Mouse (Mus musculus): Measurements from ENCODE around the gene Napa. TPM values are rescaled to one million over a fixed set of nuclear protein-coding genes. Genes with fewer than 3 reads are reported as not detected.

Napa gene
- polyA plus RNA-seq, 1 experiment from 2014 or later: 196 TPM

DNA sequence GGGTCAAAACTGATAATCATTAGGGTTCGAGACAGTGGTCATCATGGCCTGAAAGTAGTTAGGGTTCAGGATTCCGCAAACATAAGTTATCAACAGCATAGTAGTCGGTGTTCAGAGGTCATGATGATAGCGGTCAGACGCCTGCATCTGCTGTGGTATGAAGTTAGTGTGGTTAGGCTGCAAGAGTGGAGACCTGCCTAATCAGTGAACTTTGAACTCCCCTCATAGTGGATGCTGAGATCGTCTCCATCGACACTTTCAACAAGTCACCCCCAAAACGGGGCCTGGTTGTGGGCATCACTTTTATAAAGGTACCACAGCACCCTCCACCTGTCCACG, 22.0 kb downstream of the Napa start:
- Histone ChIP-seq H3K27me3 (no peaks in the 10 kb centered on the region), H3K36me3 (peaks cover 41% of the 10 kb centered on the region), H3K4me3 (replicated peaks) (peak overlapping the region; percentile 65), H3K27ac (no peak overlapping the region), H3K9me3 (no peaks in the 10 kb centered on the region), H3K4me2 (replicated peaks) (peak overlapping the region; percentile 64), H3K9ac (replicated peaks) (no peak overlapping the region; the same call in 1 of the 2 replicates), H3K4me1 (replicated peaks) (peaks cover 16% of the 10 kb centered on the region)
- 49% methylated on average over 9 of the region's 9 CpGs for WGBS
- ATAC-seq: peak; percentile 65

DNA sequence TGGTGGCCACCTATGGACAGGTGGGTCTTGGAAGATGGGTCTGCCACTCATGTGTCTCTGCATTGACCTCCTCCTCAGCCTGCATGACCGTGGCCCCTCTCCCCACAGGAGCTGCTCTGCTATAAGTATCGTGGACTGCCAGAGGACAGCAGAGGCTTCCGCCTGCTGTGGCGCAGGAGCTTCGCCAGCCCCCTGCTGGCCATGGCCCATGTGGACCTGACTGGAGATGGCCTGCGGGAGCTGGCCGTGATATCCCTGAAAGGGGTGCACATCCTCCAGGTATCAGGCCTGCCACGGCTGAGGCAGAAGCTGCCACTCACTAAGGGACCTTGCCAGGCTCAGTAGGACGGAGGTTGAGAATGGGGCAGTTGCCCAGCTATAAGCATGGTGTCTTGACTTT, 27.6 kb downstream of the Napa start:
- peaks cover 24% of the 10 kb centered on the region for H3K4me1 ChIP-seq (replicated peaks)
- H3K27me3 ChIP-seq: no peaks in the 10 kb centered on the region
- H3K4me2 ChIP-seq (replicated peaks): no peak overlapping the region
- H3K9me3 ChIP-seq: no peaks in the 10 kb centered on the region
- WGBS: 87% methylated on average over 9 of the region's 9 CpGs
- no peak overlapping the region for H3K4me3 ChIP-seq (replicated peaks)
- no peak overlapping the region for H3K27ac ChIP-seq
- no peak overlapping the region for H3K9ac ChIP-seq (replicated peaks)
- no peak for ATAC-seq
- peaks cover 30% of the 10 kb centered on the region for H3K36me3 ChIP-seq

DNA sequence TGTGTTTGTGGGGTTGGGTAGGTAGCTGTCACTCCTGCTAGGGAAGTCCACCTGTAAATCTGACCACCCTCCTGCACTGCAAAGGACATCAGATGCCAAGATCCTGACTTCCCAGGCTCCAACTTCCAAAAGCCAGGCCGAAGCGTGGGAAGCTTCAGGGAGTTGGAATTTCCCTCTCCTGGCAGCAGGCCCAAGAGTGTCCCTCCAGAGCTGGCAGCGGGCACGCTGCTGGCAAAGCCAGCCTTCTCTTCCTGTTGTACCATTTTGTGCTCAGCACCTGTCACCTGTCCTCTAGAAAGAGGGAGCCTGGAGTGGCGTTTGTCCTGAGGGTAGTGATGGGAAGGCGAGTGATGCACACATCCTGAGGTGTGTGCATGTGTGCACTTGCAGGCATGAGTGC, 30.1 kb downstream of the Napa start:
- Histone ChIP-seq H3K9ac (replicated peaks) (no peak overlapping the region), H3K4me2 (replicated peaks) (no peak overlapping the region), H3K9me3 (no peaks in the 10 kb centered on the region), H3K4me3 (replicated peaks) (no peak overlapping the region), H3K27ac (no peak overlapping the region), H3K4me1 (replicated peaks) (peaks cover 47% of the 10 kb centered on the region), H3K27me3 (no peaks in the 10 kb centered on the region), H3K36me3 (peaks cover 30% of the 10 kb centered on the region)
- WGBS: 91% methylated on average over 6 of the region's 6 CpGs
- no peak for ATAC-seq

DNA sequence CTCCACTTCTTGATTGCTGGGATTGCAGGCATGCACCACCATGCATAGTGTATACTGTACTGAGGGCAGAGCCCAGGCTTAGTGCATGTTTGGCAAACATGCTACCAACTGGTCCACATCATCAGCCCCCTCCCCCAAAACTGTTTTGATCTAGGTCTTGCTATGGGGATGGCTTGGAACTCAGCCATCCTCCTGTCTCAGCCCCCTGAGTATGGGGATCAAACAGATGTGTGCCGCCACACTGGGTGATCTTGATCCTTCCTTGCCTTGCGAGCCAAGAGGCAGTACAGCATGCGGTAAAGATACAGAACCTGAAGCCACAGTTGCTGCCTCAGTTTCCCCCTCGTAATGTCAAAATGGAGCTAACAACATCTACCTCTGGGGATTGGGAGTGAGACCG, 30.6 kb downstream of the Napa start:
- Histone ChIP-seq H3K4me1 (replicated peaks) (peaks cover 52% of the 10 kb centered on the region), H3K9me3 (no peaks in the 10 kb centered on the region), H3K27ac (peak overlapping the region; percentile 80; the same call in 1 of the 2 replicates), H3K4me3 (replicated peaks) (peak overlapping the region; percentile 62), H3K36me3 (peaks cover 27% of the 10 kb centered on the region), H3K4me2 (replicated peaks) (peak overlapping the region; percentile 74), H3K9ac (replicated peaks) (peak overlapping the region; percentile 83), H3K27me3 (no peaks in the 10 kb centered on the region)
- no peak for ATAC-seq
- WGBS: 66% methylated on average over 5 of the region's 5 CpGs

DNA sequence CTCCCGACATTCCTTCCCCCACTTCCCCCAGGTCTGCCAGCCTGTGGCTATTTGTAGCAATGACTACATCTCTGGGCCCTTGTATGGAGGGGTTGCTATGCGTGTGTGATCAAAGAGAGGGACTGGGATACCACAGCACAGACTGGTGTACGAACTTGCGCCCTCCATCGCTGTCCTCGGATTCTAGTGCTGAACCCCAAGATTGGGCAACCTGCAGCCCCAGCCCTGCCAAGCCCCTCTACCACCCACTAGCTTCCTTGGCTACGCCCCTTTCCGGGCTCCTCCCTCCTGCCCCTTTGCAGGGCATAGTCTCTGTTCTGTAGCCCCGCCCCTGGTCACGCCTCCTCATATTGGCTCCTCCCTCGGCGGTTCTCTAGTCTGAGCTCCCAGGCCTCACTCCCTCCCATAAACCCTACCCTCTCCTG, 31.2 kb downstream of the Napa start, which contains the start of gene Slc8a2:
Slc8a2 (plus strand) TSS at position 406 of the 425 bp plus-strand sequence.
- Histone ChIP-seq H3K27ac (peak within 1 kb of the TSS; percentile 80), H3K9ac (replicated peaks) (peak within 1 kb of the TSS; percentile 83), H3K4me1 (replicated peaks) (peaks cover 57% of the 10 kb centered on the region), H3K9me3 (no peaks in the 10 kb centered on the region), H3K36me3 (peaks cover 21% of the 10 kb centered on the region), H3K4me2 (replicated peaks) (peak within 1 kb of the TSS; percentile 74), H3K4me3 (replicated peaks) (peak within 1 kb of the TSS; percentile 62), H3K27me3 (no peaks in the 10 kb centered on the region)
- WGBS: 2% methylated on average over 12 of the region's 12 CpGs
- ATAC-seq: no peak; the same call in 1 of the 2 replicates

DNA sequence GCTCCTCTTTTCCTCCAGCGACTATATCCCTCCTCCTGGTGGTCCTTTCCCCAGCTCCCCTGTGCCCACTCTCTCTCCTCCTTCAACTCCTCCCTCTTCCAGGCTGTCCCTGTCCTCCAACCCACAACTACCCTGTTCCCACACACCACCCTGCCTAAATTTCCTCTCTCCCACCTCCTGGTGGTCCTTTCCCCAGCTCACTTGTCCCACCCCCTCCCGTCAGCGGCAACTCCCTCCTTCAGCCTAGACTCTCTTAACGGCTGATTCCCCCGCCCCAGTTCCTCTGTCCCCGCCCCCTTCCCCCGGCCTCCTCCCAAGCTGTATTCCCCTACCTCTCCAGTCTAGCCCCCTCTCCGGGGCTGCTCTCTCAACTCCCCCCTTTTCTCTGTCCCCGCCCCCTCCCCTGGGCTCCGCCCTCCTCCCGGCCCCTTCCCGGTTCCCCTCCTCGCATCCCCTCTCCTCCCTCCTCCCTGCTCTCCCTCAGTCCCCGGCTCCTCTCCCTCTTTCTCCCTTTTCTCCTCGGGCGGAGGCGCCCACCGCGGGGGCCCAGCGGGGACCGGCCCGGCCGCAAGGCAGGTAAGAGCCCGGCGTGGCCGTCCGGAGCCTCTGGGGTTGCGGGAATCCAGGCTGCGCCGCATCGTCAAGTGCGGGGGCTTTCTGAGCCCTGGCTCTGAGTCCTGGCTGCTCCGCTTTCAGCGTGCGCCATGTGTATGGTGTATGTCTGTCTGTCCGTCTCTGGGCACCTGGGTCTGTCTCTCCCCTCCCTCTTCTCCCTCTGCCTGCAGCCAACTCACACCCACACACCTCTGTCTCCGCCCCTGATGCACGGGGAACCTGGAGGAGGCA, 31.8 kb downstream of the Napa start:
- H3K9me3 ChIP-seq: no peaks in the 10 kb centered on the region
- peak; percentile 81 for ATAC-seq
- H3K36me3 ChIP-seq: peaks cover 15% of the 10 kb centered on the region
- no peaks in the 10 kb centered on the region for H3K27me3 ChIP-seq
- WGBS: 1% methylated on average over 32 of the region's 38 CpGs
- H3K4me2 ChIP-seq (replicated peaks): peak overlapping the region; percentile 74
- peak overlapping the region; percentile 83 for H3K9ac ChIP-seq (replicated peaks)
- H3K4me1 ChIP-seq (replicated peaks): peaks cover 64% of the 10 kb centered on the region
- peak overlapping the region; percentile 80 for H3K27ac ChIP-seq
- H3K4me3 ChIP-seq (replicated peaks): peak overlapping the region; percentile 62

DNA sequence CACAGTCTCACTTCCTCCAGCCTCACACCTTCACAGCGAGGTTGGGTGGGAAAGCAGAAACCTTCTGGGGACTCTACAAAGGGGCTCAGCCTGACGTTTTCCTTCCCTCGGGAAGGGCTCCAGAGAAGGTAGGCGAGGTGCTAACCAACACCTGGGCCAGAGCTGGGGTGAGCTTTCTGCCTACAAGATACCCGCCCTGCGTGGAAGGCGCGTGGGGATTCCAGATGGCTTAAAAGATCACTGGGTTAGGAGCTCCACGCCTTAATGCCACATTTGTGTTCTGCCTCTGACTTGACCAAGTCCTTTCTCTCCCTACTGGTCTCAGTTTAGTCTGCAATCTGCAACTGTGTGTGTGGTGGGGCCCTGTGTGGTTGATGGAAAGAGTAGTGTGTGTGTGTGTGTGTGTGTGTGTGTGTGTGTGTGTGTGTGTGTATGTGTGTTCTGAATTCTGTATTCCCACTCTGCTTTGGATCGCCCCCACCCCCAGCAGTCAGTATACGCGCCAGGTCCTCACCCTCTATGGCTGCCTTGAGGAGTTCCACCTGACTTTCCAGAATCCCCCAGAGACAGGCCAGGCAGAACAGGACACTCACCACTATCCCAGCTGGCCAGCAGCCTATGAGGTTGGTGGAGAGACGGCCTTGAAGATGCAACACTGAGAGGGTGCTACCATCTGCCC, 32.8 kb downstream of the Napa start:
- ATAC-seq: no peak
- H3K4me1 ChIP-seq (replicated peaks): peaks cover 74% of the 10 kb centered on the region
- 44% methylated on average over 13 of the region's 13 CpGs for WGBS

DNA sequence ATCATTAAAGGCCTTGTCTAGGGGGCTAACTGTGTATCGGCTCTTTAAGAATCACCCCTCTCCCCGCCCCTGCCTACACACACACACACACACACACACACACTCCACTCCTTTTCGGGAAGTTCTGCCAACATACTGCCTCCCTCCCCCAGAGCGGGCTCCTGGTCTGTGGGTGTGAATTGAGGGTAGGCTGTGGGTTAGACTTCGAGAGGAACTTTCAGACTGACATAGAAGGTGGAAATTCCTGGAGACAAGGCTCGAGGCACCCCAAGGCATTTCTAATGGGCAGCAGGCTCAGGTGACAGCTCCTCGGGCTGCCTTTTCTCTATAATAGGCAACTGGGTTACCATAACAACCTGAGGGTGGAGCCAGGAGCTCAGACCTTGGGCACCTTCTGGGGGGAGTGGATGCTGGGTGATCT, 33.9 kb downstream of the Napa start:
- Histone ChIP-seq H3K9ac (replicated peaks) (peak overlapping the region; percentile 83), H3K4me2 (replicated peaks) (peak overlapping the region; percentile 74)

More for the DNA sequence above, 32.8 kb downstream of the Napa start:
- Histone ChIP-seq H3K4me2 (replicated peaks) (peak overlapping the region; percentile 74), H3K9me3 (no peaks in the 10 kb centered on the region), H3K4me3 (replicated peaks) (peak overlapping the region; percentile 62), H3K9ac (replicated peaks) (peak overlapping the region; percentile 83), H3K27ac (peak overlapping the region; percentile 80), H3K27me3 (no peaks in the 10 kb centered on the region), H3K36me3 (0 out of 2 replicates have a peak, but pooled peaks cover 5% of the 10 kb centered on the region)

DNA sequence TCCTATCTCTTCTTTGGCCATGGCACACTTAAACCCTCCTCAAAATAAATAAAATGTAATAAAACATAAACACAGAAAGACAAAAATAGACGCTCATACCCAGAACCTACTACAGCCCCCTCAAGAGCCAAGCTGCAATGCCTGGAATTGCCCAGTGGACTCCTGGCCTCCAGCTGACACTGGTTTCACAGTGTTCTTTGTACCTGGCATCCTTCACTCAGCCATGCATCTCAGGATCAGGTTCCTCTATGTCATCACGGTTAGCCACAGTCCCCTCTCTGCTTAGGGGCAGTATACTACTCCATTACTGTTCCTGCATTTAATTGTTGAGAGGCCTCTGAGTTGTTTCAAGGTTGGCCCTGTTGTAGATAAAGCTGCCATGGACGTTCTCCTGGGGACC, 34.7 kb downstream of the Napa start:
- H3K4me1 ChIP-seq (replicated peaks): peaks cover 79% of the 10 kb centered on the region
- no peak overlapping the region for H3K4me3 ChIP-seq (replicated peaks)
- no peaks in the 10 kb centered on the region for H3K36me3 ChIP-seq
- no peaks in the 10 kb centered on the region for H3K27me3 ChIP-seq
- no peak for ATAC-seq
- H3K9me3 ChIP-seq: no peaks in the 10 kb centered on the region
- 70% methylated on average over 3 of the region's 3 CpGs for WGBS
- peak overlapping the region; percentile 57; the same call in 1 of the 2 replicates for H3K27ac ChIP-seq
- H3K9ac ChIP-seq (replicated peaks): no peak overlapping the region
- peak overlapping the region; percentile 74; the same call in 1 of the 2 replicates for H3K4me2 ChIP-seq (replicated peaks)

More for the DNA sequence above, 33.9 kb downstream of the Napa start:
- Histone ChIP-seq H3K4me1 (replicated peaks) (peaks cover 79% of the 10 kb centered on the region), H3K27ac (0 out of 2 replicates have a peak overlapping the region, but pooled peaks have one; percentile 35), H3K27me3 (no peaks in the 10 kb centered on the region), H3K9me3 (no peaks in the 10 kb centered on the region), H3K4me3 (replicated peaks) (peak overlapping the region; percentile 62), H3K36me3 (no peaks in the 10 kb centered on the region)
- ATAC-seq: no peak
- WGBS: 15% methylated on average over 7 of the region's 7 CpGs

DNA sequence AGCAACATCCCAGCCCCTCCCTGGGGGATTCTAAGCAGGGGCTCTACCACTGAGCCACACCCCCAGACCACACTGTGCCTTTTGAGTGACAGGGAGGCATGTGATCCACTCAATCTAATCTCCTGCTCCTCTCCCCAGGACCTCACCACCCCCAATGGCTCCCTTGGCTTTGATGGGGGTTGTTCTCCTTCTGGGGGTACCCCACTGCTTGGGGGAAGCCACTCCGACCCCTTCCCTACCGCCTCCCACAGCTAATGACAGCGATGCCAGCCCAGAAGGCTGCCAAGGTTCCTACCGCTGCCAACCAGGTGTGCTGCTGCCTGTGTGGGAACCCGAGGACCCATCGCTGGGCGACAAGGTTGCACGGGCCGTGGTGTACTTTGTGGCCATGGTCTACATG, 35.4 kb downstream of the Napa start:
- no peak overlapping the region for H3K9ac ChIP-seq (replicated peaks)
- no peaks in the 10 kb centered on the region for H3K9me3 ChIP-seq
- WGBS: 92% methylated on average over 9 of the region's 9 CpGs
- no peaks in the 10 kb centered on the region for H3K36me3 ChIP-seq
- no peak overlapping the region for H3K4me2 ChIP-seq (replicated peaks)
- H3K4me1 ChIP-seq (replicated peaks): peaks cover 75% of the 10 kb centered on the region
- no peak overlapping the region for H3K4me3 ChIP-seq (replicated peaks)
- no peaks in the 10 kb centered on the region for H3K27me3 ChIP-seq
- peak overlapping the region; percentile 57 for H3K27ac ChIP-seq
- ATAC-seq: no peak

DNA sequence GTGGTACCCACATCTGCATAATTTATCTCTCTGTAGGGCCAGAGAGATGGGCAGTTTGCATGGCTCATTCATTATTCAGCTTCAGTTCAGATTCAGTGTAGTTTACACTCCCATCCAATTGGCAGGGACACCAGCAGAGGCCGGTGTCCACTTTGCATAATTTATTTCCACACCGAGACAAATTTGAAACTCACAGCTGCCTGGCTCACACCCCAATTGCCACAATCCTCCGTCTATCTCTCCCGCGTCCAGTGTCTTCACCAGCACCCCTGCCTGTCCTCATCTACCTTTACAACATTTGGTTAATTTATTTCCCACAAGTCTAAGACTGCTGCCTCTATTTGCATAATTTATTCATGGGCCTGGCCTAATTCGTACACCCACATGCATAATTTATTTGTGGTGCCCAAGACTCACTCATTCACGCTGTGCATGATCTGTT, 36.7 kb downstream of the Napa start:
- Histone ChIP-seq H3K4me2 (replicated peaks) (peak overlapping the region; percentile 34), H3K4me3 (replicated peaks) (peak overlapping the region; percentile 16; the same call in 1 of the 2 replicates), H3K9ac (replicated peaks) (no peak overlapping the region), H3K4me1 (replicated peaks) (peaks cover 63% of the 10 kb centered on the region), H3K36me3 (peaks cover 6% of the 10 kb centered on the region), H3K27me3 (no peaks in the 10 kb centered on the region), H3K27ac (peak overlapping the region; percentile 57), H3K9me3 (no peaks in the 10 kb centered on the region)
- ATAC-seq: peak; percentile 65
- WGBS: 19% methylated on average over 7 of the region's 7 CpGs
